Mouse (Mus musculus): ENCODE measurements around the gene Rxra.

DNA sequence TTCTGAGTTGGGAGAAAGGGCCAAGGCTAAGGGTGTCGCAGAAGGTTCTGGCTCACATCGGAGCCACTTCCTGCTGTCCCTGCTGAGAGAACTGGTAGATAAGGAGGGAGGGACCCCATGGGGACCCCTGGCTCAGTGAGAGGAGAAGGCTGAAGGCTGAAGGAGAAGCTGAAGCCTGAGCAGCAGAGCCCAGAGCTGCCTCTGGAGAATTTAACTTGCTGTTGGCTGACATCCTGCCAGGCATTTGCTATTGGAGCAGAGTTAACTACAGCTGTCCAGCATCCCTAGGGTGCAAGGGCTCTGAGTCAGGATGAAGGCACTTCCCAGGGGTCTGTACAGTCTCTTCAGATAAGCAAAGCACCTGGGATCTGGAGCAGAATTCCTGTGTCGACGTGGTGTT lies 122.8 kb downstream of the Rxra start:
- no peak for TF ChIP-seq CTCF (IDR thresholded peaks at IDR 0.05; ENCODE audit: borderline replicate concordance, insufficient read depth, low read depth, low read length)
- no peak for TF ChIP-seq POLR2A (IDR thresholded peaks at IDR 0.05; ENCODE audit: borderline replicate concordance, insufficient read depth, low read length)

Data from cerebellum, adult 2 months (tissue).